Mouse (Mus musculus): ENCODE measurements around the gene Ggact. TPM values are rescaled to one million over a fixed set of nuclear protein-coding genes. Genes with fewer than 3 reads are reported as not detected.

Gene Ggact
- polyA plus RNA-seq, 1 experiment from 2014 or later, result 29.5 TPM

DNA sequence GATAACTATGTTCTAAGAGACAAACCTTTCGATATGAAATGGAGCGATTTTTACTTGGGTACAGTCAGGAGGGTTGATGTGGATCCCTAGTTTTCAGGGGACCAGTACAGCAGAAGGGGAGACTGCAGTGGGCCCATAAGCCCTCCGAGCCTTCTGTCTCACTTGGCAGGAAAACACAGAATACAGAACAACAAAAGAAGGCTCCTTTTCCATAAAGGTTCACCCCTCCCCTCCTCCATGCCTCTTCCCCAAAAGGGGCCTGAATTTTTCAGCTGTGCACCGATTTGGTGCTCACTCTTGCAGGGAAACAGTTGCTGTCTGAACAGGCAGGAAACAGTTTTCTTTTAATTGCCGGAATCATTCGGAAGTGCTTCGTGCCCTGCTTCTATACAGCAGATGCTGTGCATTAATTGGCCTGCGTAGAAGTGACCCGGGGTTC lies 31.3 kb downstream of the Ggact start:
- no peaks in the 10 kb centered on the region for H3K27me3 ChIP-seq (ENCODE audit: control insufficient read depth, insufficient read depth, low read length)
- H3K36me3 ChIP-seq (ENCODE audit: control insufficient read depth, insufficient read depth, low read length), result no peaks in the 10 kb centered on the region
- H3K9ac ChIP-seq (replicated peaks; ENCODE audit: low read depth, low read length), result no peak overlapping the region
- no peak for ATAC-seq (ENCODE audit: insufficient number of reproducible peaks, insufficient read depth, low FRiP score, low read depth)
- H3K27ac ChIP-seq (ENCODE audit: low read length), result no peak overlapping the region
- H3K4me3 ChIP-seq (ENCODE audit: low read depth, low read length), result no peak overlapping the region
- H3K9me3 ChIP-seq (ENCODE audit: control insufficient read depth, low read depth, low read length), result no peaks in the 10 kb centered on the region
- no peak overlapping the region for H3K4me2 ChIP-seq (replicated peaks; ENCODE audit: low read depth, low read length)
- H3K4me1 ChIP-seq (ENCODE audit: control insufficient read depth, insufficient read depth, low read length), result 0 out of 2 replicates have a peak, but pooled peaks cover 3% of the 10 kb centered on the region
- WGBS, result 79% methylated on average over 9 of the region's 9 CpGs

DNA sequence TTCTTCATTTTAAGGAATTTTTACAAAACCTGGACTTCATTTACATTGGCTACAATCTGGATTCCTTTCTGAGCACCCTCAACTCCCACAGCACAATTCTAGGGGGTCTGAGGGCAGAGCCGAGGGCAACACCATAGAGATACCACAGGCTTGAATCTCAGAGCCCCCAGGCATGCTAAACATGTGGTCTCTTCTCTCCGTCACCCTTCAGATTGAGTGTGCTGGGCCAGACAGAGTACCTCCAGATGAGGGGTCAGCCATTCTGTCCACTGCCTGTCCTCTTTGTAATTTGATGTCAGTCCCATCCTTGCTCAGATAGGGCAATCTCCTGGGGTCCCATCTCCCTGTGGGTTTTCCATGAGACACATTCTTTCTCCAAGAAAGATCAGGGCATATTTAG lies 31.9 kb downstream of the Ggact start:
- 70% methylated on average over 2 of the region's 2 CpGs for WGBS
- H3K4me2 ChIP-seq (replicated peaks; ENCODE audit: low read depth, low read length), result no peak overlapping the region
- H3K9ac ChIP-seq (replicated peaks; ENCODE audit: low read depth, low read length), result no peak overlapping the region
- ATAC-seq (ENCODE audit: insufficient number of reproducible peaks, insufficient read depth, low FRiP score, low read depth), result no peak
- H3K27me3 ChIP-seq (ENCODE audit: control insufficient read depth, insufficient read depth, low read length), result no peaks in the 10 kb centered on the region
- H3K4me1 ChIP-seq (ENCODE audit: control insufficient read depth, insufficient read depth, low read length), result 0 out of 2 replicates have a peak, but pooled peaks cover 3% of the 10 kb centered on the region
- no peak overlapping the region for H3K27ac ChIP-seq (ENCODE audit: low read length)
- H3K9me3 ChIP-seq (ENCODE audit: control insufficient read depth, low read depth, low read length), result no peaks in the 10 kb centered on the region
- H3K36me3 ChIP-seq (ENCODE audit: control insufficient read depth, insufficient read depth, low read length), result no peaks in the 10 kb centered on the region
- no peak overlapping the region for H3K4me3 ChIP-seq (ENCODE audit: low read depth, low read length)

DNA sequence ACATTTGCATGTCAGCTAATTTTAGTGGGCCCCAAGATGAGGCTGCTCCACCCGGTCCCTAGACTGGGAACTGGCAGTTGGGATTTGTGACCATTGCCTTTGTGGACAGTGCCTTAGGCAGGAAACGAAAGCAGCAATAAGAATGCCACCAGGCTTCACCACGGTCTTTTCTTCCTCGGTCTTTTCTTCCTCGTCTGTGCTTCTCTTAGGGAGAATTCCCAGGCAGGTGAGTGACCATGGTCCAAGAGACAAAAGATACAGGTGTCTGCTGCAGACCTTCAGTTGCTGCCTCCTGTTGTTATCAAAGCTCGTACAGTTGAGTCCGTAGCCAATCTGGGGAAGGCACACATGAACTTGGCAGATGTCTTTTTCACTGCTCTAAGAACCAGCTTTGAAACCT lies 33.3 kb downstream of the Ggact start:
- Histone ChIP-seq H3K9ac (replicated peaks; ENCODE audit: low read depth, low read length) (no peak overlapping the region), H3K9me3 (ENCODE audit: control insufficient read depth, low read depth, low read length) (no peaks in the 10 kb centered on the region), H3K36me3 (ENCODE audit: control insufficient read depth, insufficient read depth, low read length) (no peaks in the 10 kb centered on the region), H3K27me3 (ENCODE audit: control insufficient read depth, insufficient read depth, low read length) (no peaks in the 10 kb centered on the region), H3K4me2 (replicated peaks; ENCODE audit: low read depth, low read length) (no peak overlapping the region), H3K4me3 (ENCODE audit: low read depth, low read length) (no peak overlapping the region), H3K4me1 (ENCODE audit: control insufficient read depth, insufficient read depth, low read length) (0 out of 2 replicates have a peak, but pooled peaks cover 3% of the 10 kb centered on the region), H3K27ac (ENCODE audit: low read length) (no peak overlapping the region)
- 85% methylated on average over 7 of the region's 7 CpGs for WGBS
- no peak for ATAC-seq (ENCODE audit: insufficient number of reproducible peaks, insufficient read depth, low FRiP score, low read depth)

DNA sequence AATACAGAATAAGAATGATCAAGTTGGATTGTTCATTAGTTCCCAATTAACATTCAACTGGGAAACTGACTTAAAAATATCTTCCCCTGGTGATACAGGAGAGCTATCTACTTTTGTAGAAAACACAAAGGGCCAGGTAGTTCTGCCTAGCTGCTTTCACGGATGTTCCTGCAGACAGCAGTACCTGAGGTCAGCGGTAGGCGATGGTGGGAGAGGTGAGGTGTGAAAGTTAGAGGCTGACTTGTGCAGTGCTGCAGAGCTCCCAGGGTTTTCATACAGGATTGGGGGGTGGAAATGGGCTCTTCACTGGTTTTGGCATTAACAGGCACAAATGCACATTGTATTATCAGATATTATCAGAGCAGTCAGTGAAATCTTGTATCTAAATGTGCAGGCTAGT lies 35.8 kb downstream of the Ggact start:
- Histone ChIP-seq H3K9ac (replicated peaks; ENCODE audit: low read depth, low read length) (no peak overlapping the region), H3K36me3 (ENCODE audit: control insufficient read depth, insufficient read depth, low read length) (no peaks in the 10 kb centered on the region), H3K27me3 (ENCODE audit: control insufficient read depth, insufficient read depth, low read length) (no peaks in the 10 kb centered on the region), H3K4me1 (ENCODE audit: control insufficient read depth, insufficient read depth, low read length) (no peaks in the 10 kb centered on the region), H3K4me2 (replicated peaks; ENCODE audit: low read depth, low read length) (no peak overlapping the region), H3K9me3 (ENCODE audit: control insufficient read depth, low read depth, low read length) (no peaks in the 10 kb centered on the region), H3K4me3 (ENCODE audit: low read depth, low read length) (no peak overlapping the region), H3K27ac (ENCODE audit: low read length) (no peak overlapping the region)
- no peak for ATAC-seq (ENCODE audit: insufficient number of reproducible peaks, insufficient read depth, low FRiP score, low read depth)
- 80% methylated on average over 3 of the region's 3 CpGs for WGBS

DNA sequence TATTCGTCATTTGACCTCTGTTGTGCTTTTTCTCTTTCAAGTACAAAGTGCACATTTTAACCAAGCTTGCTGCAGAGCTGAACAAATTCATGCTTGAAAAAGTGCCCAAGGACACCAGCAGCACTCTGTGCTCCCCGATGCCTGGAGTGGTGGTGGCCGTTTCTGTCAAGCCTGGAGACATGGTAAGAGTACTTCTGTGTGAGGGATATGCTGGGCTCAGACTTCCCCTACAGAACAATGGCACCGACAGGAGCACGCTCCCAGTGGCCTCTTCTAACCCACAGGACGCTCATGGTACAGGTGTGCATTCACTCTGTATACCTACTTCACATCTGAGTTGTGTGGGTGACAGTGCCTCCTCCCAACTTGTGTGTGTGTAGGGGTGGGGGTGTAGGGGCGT lies 36.8 kb downstream of the Ggact start:
- H3K9ac ChIP-seq (replicated peaks; ENCODE audit: low read depth, low read length), result no peak overlapping the region
- no peaks in the 10 kb centered on the region for H3K27me3 ChIP-seq (ENCODE audit: control insufficient read depth, insufficient read depth, low read length)
- no peak for ATAC-seq (ENCODE audit: insufficient number of reproducible peaks, insufficient read depth, low FRiP score, low read depth)
- no peaks in the 10 kb centered on the region for H3K36me3 ChIP-seq (ENCODE audit: control insufficient read depth, insufficient read depth, low read length)
- WGBS, result 69% methylated on average over 7 of the region's 7 CpGs
- H3K27ac ChIP-seq (ENCODE audit: low read length), result no peak overlapping the region
- no peak overlapping the region for H3K4me2 ChIP-seq (replicated peaks; ENCODE audit: low read depth, low read length)
- H3K4me3 ChIP-seq (ENCODE audit: low read depth, low read length), result no peak overlapping the region
- H3K4me1 ChIP-seq (ENCODE audit: control insufficient read depth, insufficient read depth, low read length), result no peaks in the 10 kb centered on the region
- no peaks in the 10 kb centered on the region for H3K9me3 ChIP-seq (ENCODE audit: control insufficient read depth, low read depth, low read length)

DNA sequence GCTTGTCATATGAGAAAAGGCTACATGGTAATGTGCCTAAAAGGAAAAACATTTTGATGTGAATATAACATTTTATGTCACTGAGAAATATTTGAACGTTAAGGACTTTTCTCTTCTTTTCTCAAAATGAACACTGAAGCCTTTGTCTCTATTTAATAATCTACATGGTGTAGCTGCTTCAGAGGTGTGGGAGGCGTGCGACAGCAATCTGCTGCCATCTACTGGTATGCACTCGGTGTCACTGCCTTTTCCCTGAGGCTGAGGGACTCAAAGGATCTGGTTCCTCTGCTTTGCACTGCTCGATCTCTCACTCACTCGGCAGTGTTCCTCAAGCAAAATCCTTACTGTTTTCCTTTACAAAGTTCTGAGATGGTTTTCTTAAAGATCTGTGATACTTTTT lies 37.4 kb downstream of the Ggact start:
- H3K9me3 ChIP-seq (ENCODE audit: control insufficient read depth, low read depth, low read length), result no peaks in the 10 kb centered on the region
- no peak overlapping the region for H3K27ac ChIP-seq (ENCODE audit: low read length)
- peak; percentile 81; the same call in 1 of the 2 replicates for ATAC-seq (ENCODE audit: insufficient number of reproducible peaks, insufficient read depth, low FRiP score, low read depth)
- WGBS, result 4% methylated on average over 6 of the region's 6 CpGs
- H3K4me2 ChIP-seq (replicated peaks; ENCODE audit: low read depth, low read length), result no peak overlapping the region
- no peaks in the 10 kb centered on the region for H3K27me3 ChIP-seq (ENCODE audit: control insufficient read depth, insufficient read depth, low read length)
- no peak overlapping the region for H3K4me3 ChIP-seq (ENCODE audit: low read depth, low read length)
- no peak overlapping the region for H3K9ac ChIP-seq (replicated peaks; ENCODE audit: low read depth, low read length)
- no peaks in the 10 kb centered on the region for H3K4me1 ChIP-seq (ENCODE audit: control insufficient read depth, insufficient read depth, low read length)
- H3K36me3 ChIP-seq (ENCODE audit: control insufficient read depth, insufficient read depth, low read length), result no peaks in the 10 kb centered on the region

DNA sequence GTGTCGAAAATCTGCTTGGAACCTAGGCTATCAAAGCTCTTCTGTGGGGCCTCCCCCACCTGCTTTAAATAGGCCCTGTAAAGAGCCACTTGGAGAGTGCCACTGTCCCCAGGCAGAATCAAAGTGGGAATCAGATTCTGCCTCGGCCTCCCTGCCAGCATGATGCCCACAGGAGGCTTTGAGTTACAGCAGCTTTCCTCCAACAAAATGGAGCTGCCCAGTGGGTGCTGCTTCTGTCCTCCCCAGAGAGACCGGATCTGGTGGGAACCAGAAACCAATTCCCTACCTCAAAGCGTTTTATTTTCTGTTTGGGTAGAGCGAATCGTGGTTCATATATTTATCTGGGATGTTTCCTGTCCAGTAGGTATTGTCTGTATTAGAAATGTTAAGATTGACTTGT lies 37.9 kb downstream of the Ggact start:
- no peak for ATAC-seq (ENCODE audit: insufficient number of reproducible peaks, insufficient read depth, low FRiP score, low read depth)
- H3K4me2 ChIP-seq (replicated peaks; ENCODE audit: low read depth, low read length), result no peak overlapping the region
- H3K4me3 ChIP-seq (ENCODE audit: low read depth, low read length), result no peak overlapping the region
- no peak overlapping the region for H3K9ac ChIP-seq (replicated peaks; ENCODE audit: low read depth, low read length)
- H3K36me3 ChIP-seq (ENCODE audit: control insufficient read depth, insufficient read depth, low read length), result no peaks in the 10 kb centered on the region
- H3K9me3 ChIP-seq (ENCODE audit: control insufficient read depth, low read depth, low read length), result no peaks in the 10 kb centered on the region
- 71% methylated on average over 6 of the region's 6 CpGs for WGBS
- no peaks in the 10 kb centered on the region for H3K4me1 ChIP-seq (ENCODE audit: control insufficient read depth, insufficient read depth, low read length)
- H3K27me3 ChIP-seq (ENCODE audit: control insufficient read depth, insufficient read depth, low read length), result no peaks in the 10 kb centered on the region
- H3K27ac ChIP-seq (ENCODE audit: low read length), result no peak overlapping the region

DNA sequence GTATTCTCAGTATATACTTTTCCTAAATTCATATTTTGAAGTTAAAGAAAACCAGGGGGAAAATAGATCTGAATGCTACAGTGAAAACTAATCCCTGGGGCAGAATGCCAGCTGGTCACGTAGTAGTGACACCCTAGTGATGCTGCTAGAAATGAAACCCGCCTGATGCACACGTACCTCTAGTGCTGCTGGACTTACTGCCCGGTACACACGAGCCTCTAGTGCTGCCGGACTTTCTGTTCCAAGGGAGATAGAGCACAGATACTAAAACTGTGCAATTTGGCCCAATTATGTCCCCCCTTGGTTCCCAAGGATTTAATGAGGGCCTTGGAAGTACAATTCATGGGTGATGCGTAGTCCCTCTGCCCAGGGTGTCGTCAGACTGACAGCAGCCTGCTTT lies 38.5 kb downstream of the Ggact start:
- ATAC-seq (ENCODE audit: insufficient number of reproducible peaks, insufficient read depth, low FRiP score, low read depth), result no peak
- Histone ChIP-seq H3K36me3 (ENCODE audit: control insufficient read depth, insufficient read depth, low read length) (no peaks in the 10 kb centered on the region), H3K4me3 (ENCODE audit: low read depth, low read length) (no peak overlapping the region), H3K4me1 (ENCODE audit: control insufficient read depth, insufficient read depth, low read length) (no peaks in the 10 kb centered on the region), H3K27me3 (ENCODE audit: control insufficient read depth, insufficient read depth, low read length) (no peaks in the 10 kb centered on the region), H3K4me2 (replicated peaks; ENCODE audit: low read depth, low read length) (no peak overlapping the region), H3K27ac (ENCODE audit: low read length) (no peak overlapping the region), H3K9me3 (ENCODE audit: control insufficient read depth, low read depth, low read length) (no peaks in the 10 kb centered on the region), H3K9ac (replicated peaks; ENCODE audit: low read depth, low read length) (no peak overlapping the region)
- WGBS, result 88% methylated on average over 8 of the region's 8 CpGs

DNA sequence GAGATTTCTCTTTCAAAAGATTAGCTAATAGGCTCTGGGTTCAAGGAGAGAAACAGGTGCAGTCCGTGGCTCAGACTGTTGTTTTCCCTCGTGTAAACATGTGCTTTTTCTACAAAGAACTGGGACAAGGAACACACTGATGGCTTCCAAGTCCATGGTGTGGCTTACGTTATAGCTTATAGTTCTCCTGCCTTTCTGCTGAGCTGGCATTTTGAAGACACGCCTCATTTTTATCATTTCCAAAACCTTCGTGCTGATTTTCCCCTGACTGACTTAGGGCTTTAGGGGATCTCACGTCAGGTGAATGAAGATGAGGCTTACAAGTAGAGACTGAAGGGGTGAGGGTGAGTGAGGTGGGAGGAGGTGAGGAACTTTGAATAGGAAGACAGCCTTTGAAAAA lies 40.9 kb downstream of the Ggact start:
- WGBS, result 68% methylated on average over 6 of the region's 6 CpGs
- no peaks in the 10 kb centered on the region for H3K27me3 ChIP-seq (ENCODE audit: control insufficient read depth, insufficient read depth, low read length)
- ATAC-seq (ENCODE audit: insufficient number of reproducible peaks, insufficient read depth, low FRiP score, low read depth), result no peak
- H3K4me1 ChIP-seq (ENCODE audit: control insufficient read depth, insufficient read depth, low read length), result no peaks in the 10 kb centered on the region
- no peak overlapping the region for H3K4me3 ChIP-seq (ENCODE audit: low read depth, low read length)
- no peaks in the 10 kb centered on the region for H3K36me3 ChIP-seq (ENCODE audit: control insufficient read depth, insufficient read depth, low read length)
- no peak overlapping the region for H3K9ac ChIP-seq (replicated peaks; ENCODE audit: low read depth, low read length)
- H3K9me3 ChIP-seq (ENCODE audit: control insufficient read depth, low read depth, low read length), result no peaks in the 10 kb centered on the region
- H3K4me2 ChIP-seq (replicated peaks; ENCODE audit: low read depth, low read length), result no peak overlapping the region
- no peak overlapping the region for H3K27ac ChIP-seq (ENCODE audit: low read length)
